Mouse (Mus musculus): ENCODE measurements at regions not wholly inside any gene's neighbourhood (a gene's known extent, or its start where the extent isn't known, plus 50 kb on each side); places are given as distances from the start of the nearest gene placed in this dataset.

DNA sequence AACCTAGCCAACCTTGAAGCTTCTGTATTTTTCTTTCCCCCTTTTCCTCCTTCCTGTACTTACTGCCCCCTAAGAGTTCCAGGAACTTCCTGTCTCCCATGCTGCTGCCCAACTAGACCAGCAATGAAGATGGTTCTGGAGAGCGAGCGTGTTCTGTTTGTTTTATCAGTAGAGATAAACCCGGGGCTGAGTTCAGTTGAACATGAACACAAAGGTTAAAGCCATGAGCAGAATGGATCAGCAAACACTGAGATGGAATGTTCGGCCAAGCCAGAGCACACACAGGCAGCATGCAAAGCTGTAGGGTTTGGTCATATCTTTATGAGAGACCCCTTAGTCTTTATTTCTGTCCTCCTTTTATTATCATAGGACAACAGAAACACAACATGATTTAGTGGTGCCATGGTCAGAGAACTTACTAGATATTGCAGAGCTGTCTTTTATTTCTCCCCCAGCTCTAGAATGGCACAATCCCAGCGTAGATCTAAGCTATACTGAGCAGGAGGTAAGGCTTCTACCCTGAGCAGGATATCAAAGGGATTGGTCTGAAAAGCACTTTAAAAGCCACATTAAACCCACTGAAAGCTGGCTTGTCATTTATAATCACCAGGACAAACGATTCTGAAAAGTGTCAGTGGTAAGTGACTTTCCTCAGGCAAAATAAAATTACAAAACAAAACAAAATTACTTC lies 105.9 kb upstream of the Peli1 start:
- no peak for DNase-seq

DNA sequence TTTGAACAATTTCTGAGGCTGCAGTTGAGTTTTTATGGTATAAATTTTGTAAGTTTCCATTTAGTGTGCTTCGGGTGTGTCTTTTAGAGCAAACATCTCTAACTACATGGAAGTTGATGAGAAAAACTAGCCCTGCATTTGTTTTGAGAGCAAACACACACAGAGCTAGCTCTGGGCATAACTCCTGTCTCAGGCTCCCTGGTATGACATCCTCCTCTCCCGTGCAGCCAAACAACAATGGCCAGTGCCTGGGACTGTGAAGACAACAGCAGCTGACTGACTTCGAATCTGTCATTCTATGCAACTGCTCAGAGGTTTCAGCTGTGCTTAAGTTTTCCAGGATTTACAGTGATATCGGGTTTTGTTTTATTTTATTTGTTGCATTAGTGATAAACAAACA lies 105.3 kb upstream of the Peli1 start:
- DNase-seq, result no peak

GRCm38 (mm10) chr11:20987171-20987815 lies 103.8 kb upstream of the Peli1 start:
- no peak for DNase-seq

GRCm38 (mm10) chr11:20987841-20988251 lies 103.2 kb upstream of the Peli1 start:
- no peak for DNase-seq

DNA sequence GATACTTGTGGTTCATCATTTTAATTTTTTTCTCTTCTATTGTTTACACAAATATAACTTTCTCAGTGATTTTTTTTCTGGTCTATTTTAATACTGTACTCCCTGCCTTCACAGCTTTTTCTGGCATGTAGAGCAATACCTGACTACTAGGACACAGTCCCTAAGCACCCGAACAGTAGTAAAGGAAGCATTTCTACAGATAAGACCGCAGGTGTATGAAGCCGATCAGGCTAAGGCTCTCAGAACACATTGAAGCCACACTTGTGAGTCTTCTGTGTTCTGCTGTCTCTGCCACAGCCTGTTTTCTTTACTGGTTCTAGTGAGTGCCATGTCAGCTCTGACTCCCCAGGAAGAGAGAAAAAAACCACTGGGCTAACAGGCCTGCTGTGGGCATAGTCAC lies 102.2 kb upstream of the Peli1 start:
- DNase-seq, result no peak

GRCm38 (mm10) chr11:20993580-20993979 lies 97.5 kb upstream of the Peli1 start:
- DNase-seq, result no peak

DNA sequence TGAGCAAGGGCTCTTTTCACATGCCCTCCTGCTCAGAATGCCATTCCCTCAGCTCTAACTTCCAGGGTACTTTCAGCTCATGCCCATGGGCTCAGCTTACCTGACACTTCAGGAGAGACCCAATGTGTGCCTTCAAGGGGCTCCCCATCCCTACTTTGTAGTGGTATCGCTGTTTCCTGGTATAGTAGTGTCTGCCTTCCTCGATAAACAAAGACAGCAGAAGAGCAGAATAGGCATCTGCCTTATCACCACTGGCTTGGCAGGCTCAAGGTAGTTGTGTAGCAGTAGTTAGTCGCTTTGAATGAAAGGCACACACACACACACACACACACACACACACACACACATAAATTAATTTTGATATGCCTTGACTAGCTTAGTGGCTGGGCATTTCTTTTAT lies 89.7 kb upstream of the Peli1 start:
- DNase-seq, result no peak

DNA sequence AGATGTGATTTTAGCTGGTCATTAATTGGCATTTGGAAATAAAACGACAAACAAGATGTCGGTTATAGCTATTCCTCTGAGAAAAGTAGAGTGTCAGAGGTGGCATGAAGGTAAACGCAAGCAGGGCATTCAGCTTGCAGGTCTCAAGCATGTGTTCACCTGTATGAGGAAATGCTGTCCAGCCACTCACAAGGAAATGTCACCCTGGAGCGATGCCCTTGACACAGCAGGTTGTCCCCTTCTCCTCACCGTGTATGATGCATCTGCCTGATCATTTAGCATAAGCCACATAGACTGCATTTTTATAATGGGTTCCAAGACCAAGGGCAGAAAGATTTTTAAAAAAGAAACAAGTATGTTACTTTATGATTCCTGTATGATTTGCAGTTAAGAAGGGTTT lies 83.9 kb upstream of the Peli1 start:
- DNase-seq, result no peak

- no peak for DNase-seq
These were observed 81.6 kb upstream of the Peli1 start for GRCm38 (mm10) chr11:21009505-21009904.

DNA sequence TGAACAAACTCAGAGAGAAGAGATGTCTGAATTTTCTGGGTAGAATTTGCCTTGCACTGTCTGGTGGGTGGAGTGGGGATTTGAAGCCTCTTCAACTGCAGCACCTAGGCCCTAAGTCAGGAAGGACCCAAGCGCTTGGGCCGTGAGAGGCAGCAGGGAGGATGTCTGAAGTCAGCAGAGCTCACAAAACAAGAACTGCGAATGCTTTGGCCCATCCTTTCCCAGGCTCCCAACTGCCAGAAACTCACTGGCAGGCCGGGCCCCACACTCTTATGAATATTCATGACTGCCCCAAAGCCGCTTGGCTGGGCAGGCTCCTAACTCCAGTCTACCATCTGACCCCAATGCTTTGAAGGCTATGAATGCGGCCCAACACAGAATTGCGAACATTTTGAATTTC lies 80.2 kb upstream of the Peli1 start:
- no peak for DNase-seq

DNA sequence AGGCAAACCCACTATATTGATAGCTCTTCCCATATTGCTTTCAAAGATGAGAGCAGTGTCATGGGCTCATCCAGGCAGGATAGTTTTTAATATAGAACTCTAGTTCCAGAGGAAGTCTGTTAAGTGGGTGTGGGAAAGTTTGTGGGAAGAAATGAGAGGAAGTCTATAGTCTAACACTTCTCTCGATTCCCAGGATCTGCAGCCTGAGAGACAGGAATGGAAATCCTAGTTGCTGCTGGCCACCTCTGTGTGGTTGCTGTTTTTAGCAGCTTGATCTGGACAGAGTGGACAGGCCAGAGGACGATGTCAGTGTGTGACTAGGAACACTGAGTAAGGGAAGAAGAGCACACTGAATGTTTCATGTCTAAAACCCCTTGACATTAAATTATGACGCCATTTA lies 76.8 kb upstream of the Peli1 start:
- no peak for DNase-seq

DNA sequence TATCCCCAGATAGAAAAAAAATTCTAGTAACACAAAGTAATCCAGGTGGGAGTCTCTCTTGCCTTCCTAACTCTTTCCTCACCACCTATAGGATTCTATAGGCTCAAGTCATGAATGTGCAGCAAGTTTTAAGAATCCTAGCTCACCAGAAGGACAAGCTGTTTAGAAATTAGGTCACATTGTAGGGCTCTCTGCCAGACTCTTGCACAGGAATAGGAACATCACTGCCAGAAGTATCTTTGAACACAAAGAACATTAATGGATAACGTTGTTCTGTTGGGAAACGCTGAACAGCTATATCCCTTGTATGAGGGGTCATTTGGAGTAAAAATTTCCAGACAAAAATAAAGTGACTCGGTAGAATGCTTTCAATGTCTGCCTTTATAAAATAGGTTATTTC lies 75.6 kb upstream of the Peli1 start:
- peak; percentile 50 for DNase-seq

GRCm38 (mm10) chr11:21016133-21016746 lies 74.9 kb upstream of the Peli1 start:
- DNase-seq, result no peak

DNA sequence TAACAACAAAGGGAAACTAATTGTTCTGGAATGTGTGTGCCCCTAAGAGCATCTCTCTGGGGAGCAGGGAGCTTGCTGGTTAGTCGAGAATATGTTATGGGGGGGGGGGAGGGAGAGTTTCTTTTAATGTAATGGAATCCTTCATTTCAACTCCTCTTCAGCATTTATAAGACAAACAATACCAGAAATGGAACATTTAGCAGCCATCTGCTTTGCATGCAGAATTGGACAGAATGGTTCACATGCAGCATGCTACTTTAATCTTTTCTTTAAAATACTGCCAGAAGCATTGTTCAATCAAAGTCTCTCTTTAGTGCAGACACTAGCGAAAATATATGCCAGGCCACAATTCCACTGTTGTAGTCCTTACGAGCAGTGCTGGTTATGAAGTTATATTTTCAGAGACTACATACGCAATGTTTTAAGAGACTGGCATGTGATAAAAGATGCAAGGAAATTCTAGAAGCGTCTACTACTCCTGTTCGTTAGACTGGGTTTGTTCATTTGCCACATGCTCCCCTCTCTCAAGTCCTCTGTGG lies 74.2 kb upstream of the Peli1 start:
- DNase-seq, result no peak

- DNase-seq, result no peak
These were observed 71.3 kb upstream of the Peli1 start for GRCm38 (mm10) chr11:21019829-21020228.

DNA sequence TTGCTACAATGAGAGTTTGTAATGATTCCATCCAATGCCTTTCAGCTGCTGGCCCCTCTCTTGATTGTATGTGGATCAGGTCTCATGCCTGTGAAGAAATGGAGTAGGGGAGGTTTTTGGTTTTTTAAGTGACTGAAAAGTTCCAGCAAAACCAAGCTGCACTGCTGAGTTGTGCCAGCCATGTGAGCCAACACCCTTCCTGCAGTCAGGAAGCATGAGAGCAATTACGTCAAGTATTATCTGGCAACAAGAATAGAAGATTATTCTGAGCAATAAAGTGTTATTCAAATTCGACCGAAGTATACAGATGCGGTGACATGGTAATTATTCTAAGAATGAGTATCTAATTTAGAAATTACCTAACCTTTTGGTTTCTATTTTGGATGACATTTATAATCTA lies 67.0 kb upstream of the Peli1 start:
- no peak for DNase-seq

- DNase-seq, result no peak
These were observed 66.6 kb upstream of the Peli1 start for GRCm38 (mm10) chr11:21024521-21024920.

- DNase-seq, result no peak
These were observed 63.8 kb upstream of the Peli1 start for GRCm38 (mm10) chr11:21027299-21027698.

DNA sequence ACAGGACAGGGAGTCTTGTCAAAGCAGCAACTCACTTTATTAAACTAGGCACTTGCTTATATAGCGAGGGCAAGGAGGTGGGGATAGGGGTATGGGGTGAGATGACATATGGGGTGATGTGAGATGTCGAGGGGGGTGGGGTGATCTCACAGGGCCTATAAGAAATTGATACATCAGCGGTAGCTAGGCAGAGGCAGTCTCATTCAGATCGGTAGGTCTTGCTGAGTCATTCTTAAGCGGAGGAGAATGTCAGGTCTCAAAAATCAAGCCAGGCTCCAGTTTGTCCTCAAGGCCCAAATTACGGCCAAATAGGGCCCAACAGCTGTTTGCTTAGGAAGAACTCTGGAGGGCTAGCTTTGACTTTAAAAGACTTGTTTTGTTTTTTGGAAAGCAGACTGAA lies 60.7 kb upstream of the Peli1 start:
- no peak for DNase-seq

DNA sequence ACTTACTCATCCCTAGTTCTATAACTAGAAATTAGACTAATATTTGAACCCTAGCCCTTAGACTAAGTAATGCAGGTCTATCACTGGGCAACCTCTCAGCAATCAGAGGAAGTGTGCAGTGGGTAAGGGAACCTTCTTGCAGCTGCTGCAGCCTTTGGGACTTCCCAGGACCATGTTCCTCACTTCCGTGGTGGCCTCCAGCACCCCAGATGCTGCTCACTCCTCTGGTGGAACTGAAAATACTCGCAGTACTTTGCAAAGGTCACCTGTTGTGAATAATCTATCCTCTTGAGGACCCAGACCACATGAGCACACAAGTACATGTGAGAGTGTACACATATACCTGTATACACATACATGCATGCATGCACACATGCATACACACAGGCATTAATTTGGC lies 59.3 kb upstream of the Peli1 start:
- no peak for DNase-seq

DNA sequence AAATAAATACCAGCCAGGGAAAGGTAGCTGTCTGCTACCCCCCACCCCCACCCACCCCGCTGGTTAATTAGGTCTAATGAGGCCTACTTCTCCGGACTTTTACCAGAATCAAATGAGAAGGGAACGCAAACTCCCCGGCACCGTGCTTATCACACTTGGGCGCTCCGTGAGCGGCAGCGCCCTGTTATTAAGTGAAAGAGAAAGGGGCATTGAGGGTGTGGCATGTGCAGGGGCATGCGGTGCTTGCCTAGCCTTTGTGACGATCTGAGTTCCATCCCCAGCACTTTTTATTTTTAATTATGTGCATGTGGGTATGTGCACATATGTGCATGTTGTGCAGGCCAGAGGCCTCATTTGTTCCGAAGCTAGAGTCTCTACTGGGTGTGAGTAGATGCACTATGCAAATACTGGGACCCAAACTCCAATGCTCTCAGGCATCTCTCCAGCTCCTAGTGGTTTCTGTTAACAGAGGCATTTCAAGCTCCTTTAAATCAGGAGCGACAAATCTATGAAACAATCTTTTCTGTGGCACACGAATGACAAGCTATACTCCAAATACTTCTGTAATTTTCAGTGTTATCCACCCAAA lies 57.8 kb upstream of the Peli1 start:
- DNase-seq, result no peak

DNA sequence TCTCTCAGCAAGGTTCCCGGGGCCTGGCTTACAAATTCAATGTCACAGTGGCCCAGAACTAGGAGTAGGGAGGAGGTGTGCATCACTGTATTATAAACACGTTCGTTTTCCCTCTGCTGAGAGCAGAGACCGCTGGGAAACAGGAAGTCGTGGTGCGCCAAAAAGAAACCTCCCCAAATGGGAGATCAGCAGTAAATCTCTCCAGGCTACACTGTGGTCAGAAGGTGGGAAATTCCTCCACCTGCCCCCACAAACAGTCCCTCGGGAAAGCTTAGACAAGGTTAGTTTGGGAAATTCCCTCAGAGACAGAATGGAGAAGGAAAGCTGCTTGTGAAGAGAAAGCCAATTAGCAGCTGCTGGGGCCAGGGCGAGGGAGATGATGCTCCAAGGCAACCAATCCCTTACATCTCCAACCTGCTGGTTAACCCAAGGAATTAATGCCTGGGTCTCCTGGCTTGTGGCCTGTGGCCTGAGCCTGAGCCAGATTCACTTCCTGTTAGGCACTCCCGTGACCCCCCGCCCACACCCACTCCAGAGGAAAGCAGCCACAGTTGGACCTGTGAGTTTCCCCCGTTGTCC lies 57.2 kb upstream of the Peli1 start:
- DNase-seq, result peak; percentile 47
